Mouse (Mus musculus): ENCODE results near the gene Srpk2.

DNA sequence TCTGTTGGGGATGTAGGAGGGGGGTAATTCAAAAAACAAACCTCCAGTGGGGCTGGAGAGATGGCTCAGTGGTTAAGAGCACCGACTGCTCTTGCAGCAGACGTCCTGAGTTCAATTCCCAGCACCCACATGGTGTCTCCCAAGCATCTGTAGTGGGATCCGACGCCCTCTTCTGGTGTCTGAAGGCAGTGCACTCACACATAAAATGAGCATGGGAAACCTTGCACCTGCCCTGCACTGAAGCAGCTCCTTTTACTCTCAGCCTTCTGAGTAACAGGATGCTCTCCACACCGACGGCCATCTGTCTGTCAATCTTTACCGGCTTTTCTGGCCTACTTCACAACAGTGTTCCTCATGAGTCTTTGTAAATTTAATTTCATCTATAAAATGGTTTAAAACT is 65.8 kb downstream of the Srpk2 start:
- TF ChIP-seq HCFC1 (IDR thresholded peaks at IDR 0.05; ENCODE audit: low read depth, low read length) (no peak), CTCF (conservative IDR thresholded peaks at IDR 0.05 in 1 of 2, IDR thresholded peaks at IDR 0.05 in 1 of 2; ENCODE audit: low read depth in 2 of 2, low read length in 2 of 2) (no peak), EP300 (IDR thresholded peaks at IDR 0.05; ENCODE audit: low read length) (no peak), MAX (IDR thresholded peaks at IDR 0.05; ENCODE audit: low read length) (no peak), MYC (IDR thresholded peaks at IDR 0.05; ENCODE audit: low read depth, low read length) (no peak), IRF4 (IDR thresholded peaks at IDR 0.05; ENCODE audit: low read depth, low read length) (no peak), POLR2A (IDR thresholded peaks at IDR 0.05; ENCODE audit: low read depth, low read length) (no peak), E2F4 (IDR thresholded peaks at IDR 0.05; ENCODE audit: insufficient replicate concordance, low read depth, low read length) (no peak), ETS1 (conservative IDR thresholded peaks at IDR 0.05; ENCODE audit: low read depth, low read length) (no peak)
